Mouse (Mus musculus) liver, adult 2 months (tissue): ENCODE measurements around the gene 1700016C15Rik.

Experiments used
- CTCF ChIP-seq: fragments of 200-500 bp; IDR thresholded peaks from 2 replicates; pipeline ENCODE4 v1.5.1; 2011; ENCODE audit warnings: low read depth, low read length, control low read depth
- POLR2A ChIP-seq: fragments of 200-500 bp; IDR thresholded peaks from 2 replicates; pipeline ENCODE4 v1.6.1; 2011; ENCODE audit warnings: low read length, control low read depth; ENCODE audit not compliant: insufficient read depth; ENCODE audit errors: extremely low read depth

DNA sequence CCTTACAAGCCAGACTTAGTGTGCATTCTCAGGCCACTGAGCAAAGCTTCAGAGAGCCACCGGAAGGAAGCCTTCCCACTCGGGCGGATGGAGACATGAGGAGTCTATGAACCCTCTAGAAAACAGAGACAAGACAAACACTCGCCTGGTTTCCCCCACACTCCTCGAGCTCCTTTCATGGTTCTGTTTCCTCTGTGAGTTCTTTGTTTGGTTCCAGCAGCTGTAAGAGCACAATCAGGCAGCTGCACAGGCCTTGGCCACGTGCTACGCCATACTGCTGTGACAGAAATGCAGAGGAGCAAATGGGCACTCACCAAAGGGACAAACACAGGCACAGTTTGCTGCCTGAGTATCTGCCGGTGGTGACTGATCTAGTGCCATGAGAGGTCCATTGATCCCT lies 29.1 kb upstream of the 1700016C15Rik start:
- TF ChIP-seq POLR2A (no peak), CTCF (no peak)
